Mouse (Mus musculus) T-helper 2 cell (primary cell): ENCODE results near the gene Smarcd2.
"Not testable (repeated sequence)": the region's sequence is repeated elsewhere in the genome, so short reads cannot be mapped to it uniquely, and the experiment has no call there.

ENCODE experiments used
- in situ Hi-C: fragments of 300-600 bp; cut with MboI, MseI; formaldehyde crosslinking; loops from one replicate; pipeline ENCODE4 v1.15.1; 2025; ENCODE audit warnings: high pct_unique_total_duplicates

The Smarcd2 gene

GRCm38 (mm10) chr11:106246834-106247233, 25.9 kb downstream of the Smarcd2 start:
- in situ Hi-C loops, result no loop called here

GRCm38 (mm10) chr11:106233978-106234377, 38.8 kb downstream of the Smarcd2 start:
- in situ Hi-C loops, result not testable (repeated sequence)

DNA sequence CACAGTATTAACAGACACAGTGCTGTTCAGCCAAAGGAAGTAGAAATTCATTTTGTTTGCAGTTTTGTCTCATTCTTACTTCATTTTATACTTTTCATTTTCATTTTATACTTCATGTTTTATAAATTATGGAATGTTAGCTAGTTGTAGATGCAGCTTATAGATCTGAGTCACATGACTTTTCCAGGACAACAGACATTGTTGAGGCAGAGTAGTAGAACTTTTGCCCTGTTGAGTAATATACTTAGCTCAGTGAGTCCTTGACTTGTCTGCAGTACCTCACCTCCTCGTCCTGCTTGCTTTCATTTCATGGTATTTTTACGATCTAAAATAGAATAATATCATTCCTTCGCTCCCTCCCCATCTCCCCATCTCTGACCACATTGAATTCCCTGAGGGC, 52.2 kb downstream of the Smarcd2 start:
- in situ Hi-C loops, result no loop called here

GRCm38 (mm10) chr11:106216730-106217490, 55.9 kb downstream of the Smarcd2 start, which contains the start of gene Ddx42:
TSS of gene Ddx42 (plus strand) at chr11:106216926.
- in situ Hi-C loops, result no loop called here

- in situ Hi-C loops, result no loop called here
These were observed 56.6 kb downstream of the Smarcd2 start, which contains the start of gene Ccdc47 for GRCm38 (mm10) chr11:106215927-106216729. TSS of gene Ccdc47 (minus strand) at chr11:106216344.

DNA sequence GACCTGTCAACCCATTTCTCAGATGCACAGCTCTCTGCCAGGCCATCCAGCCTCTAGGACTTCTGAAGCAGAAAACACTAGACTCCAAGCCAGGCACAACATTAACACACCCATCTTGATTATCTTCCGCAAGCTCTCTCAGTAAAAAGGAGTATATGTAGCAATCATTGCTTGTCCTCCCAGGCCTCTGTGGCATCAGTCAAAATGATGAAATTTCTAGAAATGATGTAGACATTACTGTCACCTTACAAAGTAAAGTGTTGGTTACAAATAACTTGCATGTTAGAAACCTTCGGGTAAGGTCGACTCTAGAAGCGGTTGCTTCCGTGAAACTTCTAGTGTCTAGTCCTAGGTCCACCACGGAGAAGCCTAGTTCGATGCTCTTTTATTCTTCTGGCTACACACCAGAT, 57.3 kb downstream of the Smarcd2 start:
- in situ Hi-C loops, result no loop called here

- in situ Hi-C loops, result loop anchor here (5.0 kb wide), 1 partner anchor 37 kb away; no protein-coding TSS in a partner anchor
These were observed 57.9 kb downstream of the Smarcd2 start for GRCm38 (mm10) chr11:106214856-106215255.
